Mouse (Mus musculus) CD4-positive helper T cell, adult 2 months (primary cell): ENCODE results near the gene Tmem132d.

ENCODE experiments used
- DNase-seq: peaks from one replicate; pipeline ENCODE4 v3.0.0-alpha.2; 2012; ENCODE audit warnings: low read depth, missing footprints, low spot score

Tmem132d gene

DNA sequence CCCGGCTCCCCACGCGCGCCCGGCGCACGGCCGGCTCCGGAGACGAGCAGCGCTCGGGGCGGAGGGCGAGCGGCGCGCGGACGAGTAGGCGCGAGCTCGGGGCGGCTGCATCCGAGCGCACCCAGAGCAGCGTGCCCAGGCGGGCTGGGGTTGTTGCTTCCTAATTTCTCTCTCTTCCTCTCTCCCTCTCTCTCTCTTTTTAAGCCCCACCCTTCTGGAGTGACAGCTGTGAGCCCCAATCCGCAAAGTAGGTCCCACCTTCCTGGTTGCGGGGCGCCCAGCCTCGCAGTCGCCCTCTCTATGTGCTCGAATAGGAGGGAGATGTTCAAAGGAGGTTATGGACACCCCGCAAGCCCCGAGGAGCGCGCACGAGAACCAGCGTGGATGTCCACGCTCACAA, at the start of gene Tmem132d:
Gene Tmem132d, minus strand, starts transcription at position 162 of the 400 bp plus-strand sequence.
- no peak for DNase-seq

- no peak for DNase-seq
These were observed 47.9 kb upstream of the Tmem132d start for GRCm38 (mm10) chr5:128480816-128481215.

GRCm38 (mm10) chr5:128475372-128475771, 42.5 kb upstream of the Tmem132d start:
- no peak for DNase-seq

DNA sequence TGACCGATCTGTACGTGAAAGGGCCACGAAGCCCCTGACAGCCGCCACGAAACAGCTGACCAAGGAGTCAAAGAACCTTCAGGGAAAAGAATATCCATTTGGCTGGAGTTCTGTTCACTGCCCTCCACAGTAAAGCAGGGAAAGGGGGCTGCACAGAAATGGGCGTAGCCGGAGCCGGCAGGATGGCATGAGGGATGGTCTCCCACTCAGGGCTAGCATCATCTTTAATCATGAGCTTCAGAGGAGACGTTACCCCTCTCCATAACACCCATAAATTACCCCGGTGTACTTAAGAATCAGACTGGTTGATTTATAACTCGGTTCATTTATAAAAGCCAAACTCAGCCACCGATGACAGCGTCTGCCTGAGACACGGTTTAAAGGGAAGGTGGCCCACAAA, 36.9 kb upstream of the Tmem132d start:
- no peak for DNase-seq

DNA sequence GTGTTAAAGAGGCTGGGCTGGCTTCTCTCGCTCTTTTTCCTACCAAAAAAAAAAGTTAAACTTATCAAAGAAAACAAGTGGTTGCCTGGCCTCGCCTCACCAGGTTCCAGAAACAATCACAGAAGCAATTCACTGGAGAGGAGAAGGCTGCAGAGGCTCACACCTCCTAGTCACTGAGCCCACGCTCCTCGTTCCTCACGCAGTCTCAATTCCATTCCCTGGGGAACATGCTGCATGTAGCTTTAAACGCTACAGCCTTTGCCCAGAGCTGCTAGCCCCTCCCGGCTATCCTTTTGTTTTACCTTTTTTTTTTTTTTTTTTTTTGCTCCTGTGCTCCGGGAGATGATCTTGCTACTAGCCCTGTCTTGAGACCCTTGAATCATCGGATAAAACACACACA, 31.6 kb upstream of the Tmem132d start:
- no peak for DNase-seq

DNA sequence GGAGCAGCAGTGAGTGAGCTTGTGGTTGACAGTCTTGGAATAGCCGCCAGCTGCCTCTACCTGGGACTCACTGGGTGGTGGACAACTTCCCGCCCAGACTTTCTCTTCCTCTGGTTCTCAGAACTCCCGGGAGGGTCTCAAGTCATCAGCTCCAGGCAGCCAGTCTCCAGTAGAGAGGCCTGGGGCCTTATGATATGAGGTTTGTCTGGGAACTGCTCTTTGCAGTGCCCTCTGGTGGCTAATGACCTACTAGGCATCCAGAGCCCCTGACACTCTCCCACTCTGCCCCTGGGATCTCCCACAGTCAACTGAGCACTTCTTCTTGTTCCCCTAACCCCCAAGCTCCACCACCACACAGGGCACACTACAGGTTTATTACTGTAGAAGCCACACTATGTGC, 27.7 kb upstream of the Tmem132d start:
- no peak for DNase-seq

GRCm38 (mm10) chr5:128455732-128456131, 22.9 kb upstream of the Tmem132d start:
- no peak for DNase-seq

- no peak for DNase-seq
These were observed 19.3 kb upstream of the Tmem132d start for GRCm38 (mm10) chr5:128452196-128452595.

GRCm38 (mm10) chr5:128450808-128451207, 17.9 kb upstream of the Tmem132d start:
- DNase-seq = no peak

DNA sequence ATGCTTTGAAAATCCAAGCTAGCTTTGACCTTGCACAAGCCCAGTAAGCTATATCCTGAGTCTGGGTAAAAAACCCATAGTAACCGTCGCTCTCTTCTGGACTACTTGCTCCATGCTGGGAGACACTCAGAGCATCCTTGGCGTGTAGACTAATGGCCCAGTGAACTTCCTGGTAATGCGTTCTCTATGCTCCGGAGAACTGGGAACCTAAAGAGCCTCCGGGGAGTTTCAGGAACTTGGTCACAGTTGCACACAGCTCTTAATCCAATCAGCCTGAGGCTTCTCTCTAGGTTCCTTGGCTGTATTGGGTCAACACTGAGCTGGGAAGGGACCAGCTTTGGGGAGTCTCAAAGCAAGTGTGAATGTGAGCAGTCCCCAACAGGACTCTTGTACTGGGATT, 12.0 kb upstream of the Tmem132d start:
- no peak for DNase-seq

GRCm38 (mm10) chr5:128443848-128444247, 11.0 kb upstream of the Tmem132d start:
- DNase-seq = peak; percentile 22

DNA sequence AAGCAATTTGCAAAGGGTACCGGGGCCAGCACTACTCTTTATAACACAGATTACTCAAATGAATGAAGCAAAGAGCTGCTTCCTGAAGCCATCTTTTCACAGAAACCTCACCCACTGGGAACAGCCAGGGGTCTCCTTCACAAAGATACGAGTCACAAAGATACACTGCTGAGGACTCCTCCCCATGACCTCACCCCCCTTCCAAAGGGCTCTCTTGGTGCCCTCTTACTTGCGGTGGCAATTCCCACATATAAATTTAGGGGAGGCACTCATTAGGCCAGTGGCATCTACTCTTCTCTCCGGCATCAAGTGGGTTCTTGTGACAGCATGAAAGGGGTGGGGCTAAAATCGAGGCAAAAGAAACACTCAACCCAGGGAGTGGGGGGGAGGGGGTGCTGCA, 8.2 kb upstream of the Tmem132d start:
- DNase-seq = no peak

- no peak for DNase-seq
These were observed 7.0 kb upstream of the Tmem132d start for GRCm38 (mm10) chr5:128439828-128440227.

GRCm38 (mm10) chr5:128438078-128438477, 5.2 kb upstream of the Tmem132d start:
- no peak for DNase-seq

GRCm38 (mm10) chr5:128436909-128437308, 4.0 kb upstream of the Tmem132d start:
- DNase-seq = no peak

DNA sequence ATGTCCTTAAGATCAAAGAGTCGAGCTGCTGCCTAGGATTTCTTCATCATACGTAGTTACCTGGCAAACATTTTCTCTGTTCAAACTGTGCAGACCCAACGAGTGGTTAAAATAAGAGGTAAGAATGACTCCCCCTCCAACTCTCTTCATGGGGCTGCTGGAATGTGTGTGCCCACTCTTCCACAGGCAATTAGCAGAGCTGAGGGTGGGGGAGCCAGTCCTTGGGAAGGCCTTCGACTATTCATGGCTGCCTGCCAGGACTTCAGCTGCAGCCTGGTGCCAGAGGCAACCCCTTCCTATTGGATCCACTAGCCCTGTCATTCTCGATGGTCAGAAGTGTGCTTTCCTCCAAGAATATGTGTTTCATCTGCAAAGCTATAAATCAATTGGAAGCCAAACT, 2.8 kb upstream of the Tmem132d start:
- no peak for DNase-seq

- no peak for DNase-seq
These were observed 909 bp upstream of the Tmem132d start for GRCm38 (mm10) chr5:128433786-128434185.

- no peak for DNase-seq
These were observed 455 bp downstream of the Tmem132d start for GRCm38 (mm10) chr5:128432422-128432821.

DNA sequence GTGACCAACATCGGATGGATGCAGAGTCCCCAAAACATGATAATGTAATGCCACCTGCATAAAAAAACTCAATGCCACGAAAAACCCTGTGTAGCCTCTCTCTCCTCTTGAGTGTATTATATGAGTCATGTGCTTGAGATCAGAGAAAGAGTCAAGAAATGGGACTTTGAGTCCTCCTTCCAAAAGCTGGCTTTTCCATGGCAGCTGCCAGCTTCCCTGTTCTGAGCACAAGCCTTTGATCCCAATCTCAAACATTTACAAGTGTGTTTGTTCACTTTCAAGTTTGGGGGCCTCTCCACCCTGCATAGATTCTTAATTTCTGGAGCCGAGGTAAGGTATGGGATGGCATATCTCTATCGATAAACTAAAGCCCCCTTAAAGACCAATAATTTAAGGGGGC, 8.2 kb downstream of the Tmem132d start:
- no peak for DNase-seq

DNA sequence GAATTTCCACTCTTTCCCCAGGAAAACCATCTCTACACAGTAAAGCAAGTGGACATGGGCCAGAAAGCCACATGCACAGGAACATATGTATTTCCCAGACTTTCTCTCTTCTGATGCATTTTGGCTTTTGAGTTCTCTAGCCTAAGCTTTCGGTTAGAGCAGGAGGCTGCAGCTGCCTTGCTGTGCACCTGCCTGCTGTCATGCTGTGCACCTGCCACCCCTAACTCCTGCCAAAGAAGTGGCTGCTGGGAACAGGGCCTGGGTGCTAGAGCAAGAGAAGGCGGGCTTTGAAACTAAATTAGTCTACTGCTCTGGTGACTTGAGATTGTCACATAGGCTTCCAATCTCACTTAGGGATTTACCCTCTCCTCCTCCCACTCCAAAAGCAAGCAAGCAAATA, 8.7 kb downstream of the Tmem132d start:
- DNase-seq = no peak

DNA sequence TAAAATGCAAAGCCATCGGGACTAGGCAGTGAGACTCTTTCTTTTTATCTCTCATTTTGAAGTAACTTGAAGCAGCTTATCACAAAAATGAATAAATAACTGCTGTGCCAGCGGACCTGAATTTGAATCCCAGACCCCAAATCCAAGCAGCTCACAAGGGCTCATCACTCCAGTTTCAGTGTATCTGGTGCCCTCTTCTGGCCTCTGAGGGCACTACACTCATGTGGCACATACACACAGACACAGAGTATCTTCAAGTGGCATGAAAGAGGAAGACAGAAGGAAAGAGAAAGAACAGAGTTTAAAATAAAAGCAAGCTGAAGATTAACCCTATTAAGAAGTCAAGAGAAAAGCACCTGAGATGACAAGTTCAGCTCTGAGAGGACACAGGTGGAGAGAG, 10.8 kb downstream of the Tmem132d start:
- DNase-seq = no peak

DNA sequence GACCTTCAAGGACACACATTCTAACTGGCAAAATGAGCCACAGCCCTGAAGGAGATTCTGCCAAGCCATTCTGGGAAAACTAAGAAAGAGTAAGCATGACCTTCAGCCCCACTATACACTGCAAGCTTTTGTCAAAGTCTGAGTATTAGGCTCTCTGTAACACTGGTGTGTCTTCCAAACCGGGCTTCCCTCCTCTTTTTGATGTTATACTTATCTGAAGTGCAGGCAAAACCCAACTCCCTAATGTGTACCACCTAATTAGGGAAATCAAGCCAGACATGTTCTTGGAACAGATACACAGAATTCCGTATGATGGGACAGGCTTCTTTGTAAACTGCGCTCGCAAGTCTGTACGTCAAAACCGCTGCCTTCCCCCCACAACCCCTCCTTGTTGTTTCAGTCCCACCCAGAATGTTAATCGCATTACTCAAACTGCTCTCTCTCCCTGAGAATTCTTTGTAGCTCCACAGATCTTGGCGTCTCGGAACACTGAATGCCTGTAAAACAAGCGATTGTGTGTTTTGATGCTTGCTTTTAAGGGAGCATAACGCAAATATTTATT, 14.6 kb downstream of the Tmem132d start:
- DNase-seq = no peak

DNA sequence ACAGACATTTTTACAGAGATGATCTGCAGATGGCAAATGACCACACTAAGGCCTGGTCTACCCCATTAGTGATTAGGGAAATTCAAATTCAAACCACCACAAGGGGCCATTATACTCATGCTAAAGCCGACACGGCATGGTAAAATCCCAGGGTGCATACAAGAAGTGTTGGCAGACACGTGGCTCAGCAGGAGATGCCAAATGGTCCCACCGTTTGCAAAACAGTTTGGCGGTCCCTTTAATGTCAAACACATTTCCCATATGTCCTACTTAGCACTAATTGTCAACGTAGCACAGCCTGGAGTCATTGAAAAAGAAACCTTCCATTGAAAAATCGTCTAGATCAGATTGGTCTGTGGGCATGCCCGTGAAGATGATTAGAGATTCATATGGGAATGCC, 18.8 kb downstream of the Tmem132d start:
- DNase-seq = no peak

DNA sequence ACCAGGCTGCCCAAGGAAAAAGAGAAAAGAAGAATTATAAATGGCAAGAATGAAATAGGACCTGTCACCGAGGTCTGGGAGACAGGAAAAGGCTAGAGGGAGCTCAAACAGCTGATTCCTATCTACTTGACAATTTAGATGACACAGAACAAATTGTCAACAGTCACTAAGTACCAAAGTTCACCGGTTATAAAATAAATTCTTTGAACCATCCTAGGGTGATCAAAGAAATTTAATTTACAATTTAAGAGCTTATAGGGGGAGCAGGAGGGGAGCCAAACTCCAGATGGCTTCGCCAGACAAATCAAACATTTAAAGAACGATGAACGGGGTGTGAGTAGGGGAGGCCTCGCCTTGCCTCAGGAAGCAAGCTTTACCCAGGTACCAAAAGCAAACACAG, 20.6 kb downstream of the Tmem132d start:
- DNase-seq = no peak
